Mouse (Mus musculus) left cerebral cortex, adult 6 months (tissue): ENCODE measurements around the gene Eif3c. TPM values are rescaled to one million over a fixed set of nuclear protein-coding genes. Genes with fewer than 3 reads are reported as not detected.

Source experiments
- long read RNA-seq, 2 experiments: library from polyadenylated mRNA; unstranded; transcript quantifications; one replicate each; pipeline ENCODE4 v2.0.0; 2019 to 2020
- polyA plus RNA-seq: library from polyadenylated mRNA; unstranded; fragments of <200 nt; fragmentation: Nextera tagmentation; gene quantifications from 2 replicates; pipeline ENCODE4 v1.2.3, GENCODE M21; 2021

The Eif3c gene
- polyA plus RNA-seq = 172 and 199 TPM in 2 replicates
- long read RNA-seq, experiment 1, transcript Eif3c-201 (21 exons, 3,383 nt) = major isoform, 154 of 237 reads
- long read RNA-seq, experiment 1, partial matches to known transcripts = 76 of 237 reads
- long read RNA-seq, experiment 1, other reads (novel, unspliced or antisense) = 7 of 237 reads
- long read RNA-seq, experiment 2, transcript Eif3c-201 (21 exons, 3,383 nt) = major isoform, 7 of 302 reads
- long read RNA-seq, experiment 2, partial matches to known transcripts = 285 of 302 reads
- long read RNA-seq, experiment 2, other reads (novel, unspliced or antisense) = 8 of 302 reads

DNA sequence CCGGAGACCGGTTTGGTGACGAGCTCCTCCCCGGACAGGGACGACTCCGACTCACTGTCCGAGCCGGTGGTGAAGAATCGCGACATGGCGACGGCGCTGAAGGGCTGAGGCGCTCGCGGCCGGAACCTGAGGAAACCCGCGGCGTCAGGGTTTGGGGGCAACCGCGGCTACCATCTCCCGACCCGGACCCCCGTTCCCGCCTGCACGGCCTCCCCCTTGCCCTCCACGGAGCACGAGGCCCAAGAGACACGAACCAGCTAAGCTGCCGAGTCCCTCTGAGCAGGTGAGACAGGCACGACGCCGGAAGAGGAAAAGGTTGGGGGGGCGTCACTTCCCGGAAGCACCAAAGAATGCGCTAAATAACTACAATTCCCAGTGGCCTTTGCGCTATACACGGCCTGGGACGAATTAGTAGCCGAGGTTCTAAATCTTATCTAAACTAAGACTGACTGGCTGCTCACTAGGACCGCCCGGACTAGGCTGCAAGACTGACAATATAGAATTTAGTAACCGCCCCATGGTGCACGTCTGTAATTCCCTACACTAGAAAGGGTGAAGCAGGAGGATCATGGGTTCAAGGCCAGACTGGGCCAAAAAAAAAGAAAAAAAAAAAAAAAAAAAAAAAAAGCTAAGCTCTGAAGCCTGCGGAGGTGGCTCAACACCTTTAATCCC lies at the start of gene Eif3c:
TSS of gene Eif3c (minus strand) at position 318 of the 672 bp plus-strand sequence.

DNA sequence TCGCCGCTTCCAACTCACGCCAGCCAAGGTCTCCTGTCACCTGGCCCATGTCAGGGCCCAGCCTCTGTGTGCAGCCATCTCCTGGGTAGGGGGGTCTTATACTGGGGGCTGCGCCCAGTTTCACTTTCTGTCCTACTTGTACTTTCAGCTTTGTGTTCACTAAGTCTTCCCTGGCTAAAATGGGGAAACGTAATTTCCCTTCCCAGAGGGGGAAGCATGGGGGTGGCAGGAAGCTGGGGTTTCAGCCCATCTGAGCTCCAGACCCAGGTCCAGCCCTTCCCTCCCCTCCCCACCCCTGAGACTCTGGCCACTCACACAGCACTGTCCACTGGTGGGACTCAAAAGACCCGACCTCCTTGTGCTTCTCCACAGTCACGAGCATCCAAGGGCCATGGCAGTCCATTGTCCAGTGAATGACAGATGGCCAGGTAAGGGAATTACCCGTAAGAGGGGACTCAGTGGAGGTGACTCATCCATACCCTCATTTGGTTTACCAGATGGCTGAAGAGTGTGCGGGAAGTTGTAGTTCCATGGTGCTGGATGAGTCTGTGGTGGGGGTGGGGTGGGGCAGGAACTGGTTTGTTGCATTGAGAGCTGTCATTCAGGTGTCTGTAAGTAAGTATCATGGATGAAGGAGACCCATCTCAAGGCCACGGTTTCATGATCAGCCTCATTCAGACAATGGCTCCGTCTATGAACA lies 28.8 kb upstream of the Eif3c start, which contains the start of gene Il27:
TSS of gene Il27 (minus strand) at position 80 of the 700 bp plus-strand sequence.

DNA sequence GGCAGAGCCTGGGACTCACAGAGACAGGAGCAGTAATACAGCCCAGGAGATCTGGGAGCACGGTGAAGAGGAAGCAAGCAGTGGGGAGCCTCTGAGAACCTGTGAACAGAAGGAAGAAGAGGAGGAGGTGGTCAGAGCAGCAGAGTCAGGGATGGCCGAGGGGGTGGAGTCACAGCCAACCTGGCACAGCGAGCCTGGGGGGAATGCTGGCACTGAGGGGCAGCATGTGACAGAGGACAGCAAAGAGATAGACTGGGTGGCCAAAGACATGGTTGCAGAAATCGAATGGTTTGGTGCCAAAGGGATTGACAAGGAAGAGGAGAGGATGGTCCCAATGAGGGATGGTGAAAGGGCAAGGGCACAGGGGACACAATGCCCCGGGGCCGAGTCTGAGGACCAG lies 19.5 kb upstream of the Eif3c start, which contains the start of gene Cln3:
TSS of gene Cln3 (minus strand) at position 101 of the 400 bp plus-strand sequence.

DNA sequence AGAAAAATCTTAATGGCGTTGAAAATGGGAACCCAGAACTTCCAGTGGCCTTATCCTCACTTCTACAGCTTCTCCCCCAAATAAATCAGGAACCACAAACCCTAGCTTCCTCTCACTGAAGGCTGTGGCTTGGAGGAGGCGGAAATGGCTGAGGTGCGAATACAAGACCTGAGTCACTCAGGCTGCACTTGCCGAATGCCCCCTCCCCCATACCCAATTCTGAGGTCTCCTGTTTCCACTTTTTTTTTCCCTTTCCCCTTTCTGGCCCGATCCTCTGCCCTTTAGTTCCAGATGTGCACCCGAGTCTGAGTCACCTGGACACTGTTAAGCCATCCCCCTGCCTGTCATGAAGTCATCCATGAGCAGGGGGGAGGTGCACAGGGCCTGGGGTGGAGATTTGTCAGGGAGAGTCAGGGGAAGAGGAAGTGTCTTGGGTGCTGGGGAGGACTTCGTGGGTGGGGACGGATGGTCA lies 18.3 kb upstream of the Eif3c start, which contains the start of gene Apobr:
TSS of gene Apobr (plus strand) at position 437 of the 472 bp plus-strand sequence.

DNA sequence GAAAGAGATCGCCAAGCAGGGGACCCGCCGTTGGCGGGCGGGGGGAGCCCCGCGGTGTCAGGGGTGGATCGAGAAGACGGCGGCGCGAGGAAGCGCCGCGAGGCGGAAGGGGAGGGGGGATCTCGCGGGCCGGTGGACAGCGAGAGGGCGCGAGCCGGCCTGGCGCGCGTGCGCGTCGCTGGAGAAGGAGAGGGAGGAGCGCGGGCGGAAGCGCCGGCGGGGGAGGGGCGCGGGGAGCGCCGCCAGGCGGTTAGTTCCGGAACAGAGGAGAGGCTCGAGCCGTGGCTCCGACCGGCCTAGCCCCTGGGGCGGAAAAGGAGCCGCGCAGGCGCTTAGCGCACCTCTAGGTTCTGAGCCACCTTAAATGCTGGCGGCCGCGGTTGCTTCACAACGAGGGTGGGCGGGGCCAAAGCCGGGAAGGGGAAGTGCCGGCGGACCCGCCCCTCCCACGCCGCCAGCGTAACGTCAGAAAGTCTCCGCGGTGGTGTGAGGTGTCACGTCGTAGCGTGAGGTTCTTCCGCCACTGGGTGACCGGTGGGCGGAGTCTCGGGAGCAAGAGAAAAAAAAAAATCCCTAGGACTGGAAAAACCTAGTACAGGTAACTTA lies 62.8 kb downstream of the Eif3c start, which contains the start of gene Atxn2l:
TSS of gene Atxn2l (minus strand) at position 165 of the 606 bp plus-strand sequence.

Other genes starting within 250 kb of the Eif3c start
- 0.23 TPM in 1 of 2 replicates, not detected in the other for gene Lat, start 196.8 kb downstream of the Eif3c start, polyA plus RNA-seq
- gene Spns1, start 189.0 kb downstream of the Eif3c start, polyA plus RNA-seq = 54.9 and 66.0 TPM in 2 replicates
- gene Nfatc2ip, start 169.7 kb downstream of the Eif3c start, polyA plus RNA-seq = 0.64 and 0.77 TPM in 2 replicates
- gene Cd19, start 151.5 kb downstream of the Eif3c start, polyA plus RNA-seq = not detected in 2 replicates
- 7.3 and 9.3 TPM in 2 replicates for gene Rabep2, start 137.7 kb downstream of the Eif3c start, polyA plus RNA-seq
- gene Atp2a1, start 103.3 kb downstream of the Eif3c start, polyA plus RNA-seq = 0.15 and 0.22 TPM in 2 replicates
- 24.0 and 39.6 TPM in 2 replicates for gene Sh2b1, start 91.0 kb downstream of the Eif3c start, polyA plus RNA-seq
- gene Tufm, start 79.0 kb downstream of the Eif3c start, polyA plus RNA-seq = 83.4 and 84.3 TPM in 2 replicates
- 24.0 and 51.0 TPM in 2 replicates for gene Atxn2l, start 63.0 kb downstream of the Eif3c start, polyA plus RNA-seq
- gene Apobr, start 18.5 kb upstream of the Eif3c start, polyA plus RNA-seq = 0.43 and 0.50 TPM in 2 replicates
- gene Cln3, start 19.4 kb upstream of the Eif3c start, polyA plus RNA-seq = 14.3 and 14.5 TPM in 2 replicates
- gene Il27, start 28.5 kb upstream of the Eif3c start, polyA plus RNA-seq = not detected in 2 replicates
- gene Nupr1, start 64.5 kb upstream of the Eif3c start, polyA plus RNA-seq = 44.2 and 54.6 TPM in 2 replicates
- gene Sgf29, start 82.9 kb upstream of the Eif3c start, polyA plus RNA-seq = 29.1 and 30.0 TPM in 2 replicates
- gene Sult1a1, start 110.0 kb upstream of the Eif3c start, polyA plus RNA-seq = 13.9 and 18.1 TPM in 2 replicates
- gene Bola2, start 129.0 kb upstream of the Eif3c start, polyA plus RNA-seq = 240 and 251 TPM in 2 replicates
- gene Slx1b, start 129.4 kb upstream of the Eif3c start, polyA plus RNA-seq = 10.0 and 10.4 TPM in 2 replicates
- gene Coro1a, start 141.4 kb upstream of the Eif3c start, polyA plus RNA-seq = 128 and 147 TPM in 2 replicates
- gene Mapk3, start 193.2 kb upstream of the Eif3c start, polyA plus RNA-seq = 34.5 and 44.7 TPM in 2 replicates
- gene Gdpd3, start 199.9 kb upstream of the Eif3c start, polyA plus RNA-seq = 0.40 and 0.59 TPM in 2 replicates
- 119 and 625 TPM in 2 replicates for gene Ypel3, start 210.5 kb upstream of the Eif3c start, polyA plus RNA-seq
- gene Tbx6, start 215.1 kb upstream of the Eif3c start, polyA plus RNA-seq = 0.20 TPM in 1 of 2 replicates, not detected in the other
- 53.5 and 61.0 TPM in 2 replicates for gene Ppp4c, start 226.1 kb upstream of the Eif3c start, polyA plus RNA-seq
- 5.9 and 8.8 TPM in 2 replicates for gene Fam57b, start 231.3 kb upstream of the Eif3c start, polyA plus RNA-seq